Mouse (Mus musculus): ENCODE data around the gene Pmp22. TPM values are rescaled to one million over a fixed set of nuclear protein-coding genes. Genes with fewer than 3 reads are reported as not detected.

Gene Pmp22
- 21.8 and 22.2 TPM in 2 replicates for polyA plus RNA-seq (2012; rRNA removed)

DNA sequence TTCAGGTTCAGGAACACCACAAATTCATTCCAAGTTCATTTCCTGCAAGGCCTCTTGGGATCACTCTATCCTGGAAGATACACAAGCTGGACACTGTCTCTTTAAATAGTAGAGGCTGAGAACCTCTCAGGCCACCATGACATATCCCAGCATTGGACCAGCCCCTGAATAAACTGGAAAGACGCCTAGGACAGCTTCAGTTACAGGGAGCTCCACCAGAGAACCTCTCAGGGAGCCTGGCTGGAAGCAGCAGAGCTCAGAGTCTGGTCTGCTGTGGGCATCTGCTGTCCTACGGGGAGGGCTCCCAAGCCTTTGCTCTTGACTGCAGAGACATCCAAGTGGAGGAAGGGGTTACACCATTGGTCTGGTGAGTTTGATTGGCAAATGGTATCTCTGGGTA is at the start of gene Pmp22:
Gene Pmp22 (plus strand): TSS at position 199 of the 400 bp plus-strand sequence.
- no peak for TF ChIP-seq CTCF (IDR thresholded peaks at IDR 0.05; ENCODE audit: extremely low read depth, insufficient read depth, low read length)
- no peak for TF ChIP-seq POLR2A (IDR thresholded peaks at IDR 0.05; ENCODE audit: extremely low read depth, insufficient read depth, low read length)
- H3K4me1 ChIP-seq (ENCODE audit: control insufficient read depth, insufficient read depth, low read length) = peaks cover 2% of the 10 kb centered on the region; the same call in 1 of the 2 replicates
- no peak within 1 kb of the TSS for H3K27ac ChIP-seq (ENCODE audit: insufficient read depth, low read length)
- no peak within 1 kb of the TSS for H3K4me3 ChIP-seq (ENCODE audit: insufficient read depth, low read length)

- no peak overlapping the region for H3K4me3 ChIP-seq (ENCODE audit: insufficient read depth, low read length)
- TF ChIP-seq POLR2A (IDR thresholded peaks at IDR 0.05; ENCODE audit: extremely low read depth, insufficient read depth, low read length) (no peak), CTCF (IDR thresholded peaks at IDR 0.05; ENCODE audit: extremely low read depth, insufficient read depth, low read length) (no peak)
- H3K4me1 ChIP-seq (ENCODE audit: control insufficient read depth, insufficient read depth, low read length) = no peaks in the 10 kb centered on the region
- H3K27ac ChIP-seq (ENCODE audit: insufficient read depth, low read length) = no peak overlapping the region
These were observed 44.2 kb upstream of the Pmp22 start for GRCm38 (mm10) chr11:63084536-63084935.

DNA sequence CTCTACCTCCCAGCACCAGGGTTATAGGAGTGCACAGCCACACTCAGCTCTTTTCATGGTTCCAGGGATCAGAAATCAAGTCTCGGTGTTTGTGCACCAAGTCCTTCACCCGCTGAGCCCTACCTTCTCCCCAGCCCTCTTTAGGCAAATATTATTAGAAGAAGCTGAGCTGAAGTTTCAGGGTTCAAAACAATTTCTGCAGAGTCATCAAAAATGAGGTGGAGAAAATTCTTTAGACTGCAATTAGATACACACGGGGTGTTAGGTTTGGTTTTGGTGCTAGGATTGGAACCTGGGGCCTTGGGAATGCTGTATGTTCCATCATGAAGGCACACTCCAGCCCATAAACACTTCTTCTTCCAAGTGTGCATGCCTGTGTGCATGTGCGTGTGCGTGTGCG is 40.1 kb upstream of the Pmp22 start:
- TF ChIP-seq CTCF (IDR thresholded peaks at IDR 0.05; ENCODE audit: extremely low read depth, insufficient read depth, low read length) = no peak
- TF ChIP-seq POLR2A (IDR thresholded peaks at IDR 0.05; ENCODE audit: extremely low read depth, insufficient read depth, low read length) = no peak
- no peak overlapping the region for H3K27ac ChIP-seq (ENCODE audit: insufficient read depth, low read length)
- no peak overlapping the region for H3K4me3 ChIP-seq (ENCODE audit: insufficient read depth, low read length)
- no peaks in the 10 kb centered on the region for H3K4me1 ChIP-seq (ENCODE audit: control insufficient read depth, insufficient read depth, low read length)

DNA sequence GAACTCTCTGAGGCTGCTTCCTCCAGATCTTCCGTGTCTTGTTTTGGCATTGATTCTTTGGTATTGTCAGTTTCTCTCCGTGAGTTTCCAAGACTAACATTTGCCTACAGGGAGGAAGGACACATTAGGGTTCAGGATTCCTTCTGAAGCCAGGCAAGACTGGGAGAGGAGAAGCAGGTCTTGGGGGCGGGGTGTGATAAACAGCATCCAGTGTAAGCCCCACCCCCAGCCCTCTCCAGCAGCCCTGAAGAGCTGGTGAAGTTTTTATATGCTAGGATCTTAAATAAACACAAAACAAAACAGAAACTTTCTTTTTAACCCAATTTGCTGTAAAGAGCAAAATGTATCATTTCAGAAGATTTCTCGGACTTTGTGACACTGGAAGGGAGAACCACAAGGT is 38.6 kb upstream of the Pmp22 start:
- TF ChIP-seq POLR2A (IDR thresholded peaks at IDR 0.05; ENCODE audit: extremely low read depth, insufficient read depth, low read length) (no peak), CTCF (IDR thresholded peaks at IDR 0.05; ENCODE audit: extremely low read depth, insufficient read depth, low read length) (no peak)
- Histone ChIP-seq H3K4me1 (ENCODE audit: control insufficient read depth, insufficient read depth, low read length) (no peaks in the 10 kb centered on the region), H3K4me3 (ENCODE audit: insufficient read depth, low read length) (no peak overlapping the region), H3K27ac (ENCODE audit: insufficient read depth, low read length) (no peak overlapping the region)

DNA sequence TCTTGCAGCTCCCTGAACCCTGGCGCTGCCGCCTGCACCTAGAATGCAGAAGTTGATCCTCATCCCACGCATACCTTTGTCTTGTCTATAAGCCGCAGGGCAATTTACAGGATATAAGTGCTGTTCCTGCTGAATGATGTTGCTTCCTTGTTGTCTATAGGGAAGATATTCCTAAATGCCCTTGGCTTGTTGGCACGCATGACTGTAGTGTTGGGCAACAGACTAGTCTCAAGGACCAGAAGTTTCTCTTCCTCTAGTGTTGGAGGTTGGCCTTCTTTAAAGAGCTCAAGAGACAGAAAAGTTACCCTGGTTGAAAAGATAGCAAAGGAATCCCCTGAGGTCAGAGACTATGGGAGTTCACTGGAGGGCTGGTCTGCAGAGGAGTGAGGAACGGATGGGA is 37.8 kb upstream of the Pmp22 start:
- Histone ChIP-seq H3K4me3 (ENCODE audit: insufficient read depth, low read length) (no peak overlapping the region), H3K27ac (ENCODE audit: insufficient read depth, low read length) (no peak overlapping the region), H3K4me1 (ENCODE audit: control insufficient read depth, insufficient read depth, low read length) (no peaks in the 10 kb centered on the region)
- TF ChIP-seq CTCF (IDR thresholded peaks at IDR 0.05; ENCODE audit: extremely low read depth, insufficient read depth, low read length) (no peak), POLR2A (IDR thresholded peaks at IDR 0.05; ENCODE audit: extremely low read depth, insufficient read depth, low read length) (no peak)

DNA sequence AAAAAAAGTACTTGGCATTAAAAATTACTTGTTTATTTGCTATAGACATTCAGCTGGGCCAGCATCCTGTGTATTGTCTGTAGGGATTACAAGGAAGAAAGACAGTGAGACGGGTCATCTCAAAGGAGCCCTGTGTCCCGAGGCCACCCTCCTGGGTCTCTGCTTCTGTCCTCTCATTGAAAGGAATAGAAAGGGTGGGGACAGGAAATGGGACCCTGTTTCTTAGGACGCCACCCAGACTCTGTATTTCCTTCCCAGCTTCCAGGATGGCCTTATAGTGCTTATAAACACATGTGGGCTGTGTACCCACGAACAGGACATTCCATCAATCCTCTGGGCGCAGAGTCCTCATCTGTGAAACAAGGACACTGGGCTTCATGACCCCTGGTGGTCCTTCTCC is 36.5 kb upstream of the Pmp22 start:
- no peak for TF ChIP-seq POLR2A (IDR thresholded peaks at IDR 0.05; ENCODE audit: extremely low read depth, insufficient read depth, low read length)
- no peak for TF ChIP-seq CTCF (IDR thresholded peaks at IDR 0.05; ENCODE audit: extremely low read depth, insufficient read depth, low read length)
- H3K4me3 ChIP-seq (ENCODE audit: insufficient read depth, low read length) = no peak overlapping the region
- H3K4me1 ChIP-seq (ENCODE audit: control insufficient read depth, insufficient read depth, low read length) = no peaks in the 10 kb centered on the region
- no peak overlapping the region for H3K27ac ChIP-seq (ENCODE audit: insufficient read depth, low read length)

- Histone ChIP-seq H3K27ac (ENCODE audit: insufficient read depth, low read length) (no peak overlapping the region), H3K4me1 (ENCODE audit: control insufficient read depth, insufficient read depth, low read length) (no peaks in the 10 kb centered on the region), H3K4me3 (ENCODE audit: insufficient read depth, low read length) (no peak overlapping the region)
- no peak for TF ChIP-seq CTCF (IDR thresholded peaks at IDR 0.05; ENCODE audit: extremely low read depth, insufficient read depth, low read length)
- TF ChIP-seq POLR2A (IDR thresholded peaks at IDR 0.05; ENCODE audit: extremely low read depth, insufficient read depth, low read length) = no peak
These were observed 35.2 kb upstream of the Pmp22 start for GRCm38 (mm10) chr11:63093601-63094000.

- Histone ChIP-seq H3K4me1 (ENCODE audit: control insufficient read depth, insufficient read depth, low read length) (no peaks in the 10 kb centered on the region), H3K4me3 (ENCODE audit: insufficient read depth, low read length) (no peak overlapping the region), H3K27ac (ENCODE audit: insufficient read depth, low read length) (no peak overlapping the region)
- TF ChIP-seq CTCF (IDR thresholded peaks at IDR 0.05; ENCODE audit: extremely low read depth, insufficient read depth, low read length) = no peak
- no peak for TF ChIP-seq POLR2A (IDR thresholded peaks at IDR 0.05; ENCODE audit: extremely low read depth, insufficient read depth, low read length)
These were observed 34.3 kb upstream of the Pmp22 start for GRCm38 (mm10) chr11:63094496-63094895.

GRCm38 (mm10) chr11:63098016-63098415 is 30.8 kb upstream of the Pmp22 start:
- Histone ChIP-seq H3K4me3 (ENCODE audit: insufficient read depth, low read length) (no peak overlapping the region), H3K27ac (ENCODE audit: insufficient read depth, low read length) (no peak overlapping the region), H3K4me1 (ENCODE audit: control insufficient read depth, insufficient read depth, low read length) (no peaks in the 10 kb centered on the region)
- no peak for TF ChIP-seq CTCF (IDR thresholded peaks at IDR 0.05; ENCODE audit: extremely low read depth, insufficient read depth, low read length)

- TF ChIP-seq POLR2A (IDR thresholded peaks at IDR 0.05; ENCODE audit: extremely low read depth, insufficient read depth, low read length) (no peak), CTCF (IDR thresholded peaks at IDR 0.05; ENCODE audit: extremely low read depth, insufficient read depth, low read length) (no peak)
- no peaks in the 10 kb centered on the region for H3K4me1 ChIP-seq (ENCODE audit: control insufficient read depth, insufficient read depth, low read length)
- H3K4me3 ChIP-seq (ENCODE audit: insufficient read depth, low read length) = no peak overlapping the region
- no peak overlapping the region for H3K27ac ChIP-seq (ENCODE audit: insufficient read depth, low read length)
These were observed 29.4 kb upstream of the Pmp22 start for GRCm38 (mm10) chr11:63099390-63099789.

DNA sequence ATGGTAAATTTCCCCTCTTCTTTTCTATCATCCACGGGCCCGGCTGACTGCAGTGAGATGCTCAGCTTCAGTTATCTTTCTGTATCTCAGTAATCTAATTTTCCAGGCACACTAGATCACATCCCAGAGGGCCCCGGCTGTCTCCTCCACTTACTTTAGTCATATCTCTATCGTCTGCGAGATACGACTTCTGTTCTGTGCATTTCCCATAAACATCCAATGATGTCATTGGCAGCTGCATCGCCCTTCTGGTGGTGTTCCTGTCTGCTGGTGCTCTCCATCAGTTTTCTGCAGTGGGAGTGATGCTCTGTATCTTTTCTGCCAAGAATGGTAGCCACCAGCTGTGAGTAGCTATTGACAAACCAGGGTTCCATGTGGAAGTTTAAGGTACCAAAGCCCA is 25.5 kb upstream of the Pmp22 start:
- no peak for TF ChIP-seq POLR2A (IDR thresholded peaks at IDR 0.05; ENCODE audit: extremely low read depth, insufficient read depth, low read length)
- no peak for TF ChIP-seq CTCF (IDR thresholded peaks at IDR 0.05; ENCODE audit: extremely low read depth, insufficient read depth, low read length)

More for the DNA sequence above, 25.5 kb upstream of the Pmp22 start:
- H3K27ac ChIP-seq (ENCODE audit: insufficient read depth, low read length) = no peak overlapping the region
- no peaks in the 10 kb centered on the region for H3K4me1 ChIP-seq (ENCODE audit: control insufficient read depth, insufficient read depth, low read length)
- no peak overlapping the region for H3K4me3 ChIP-seq (ENCODE audit: insufficient read depth, low read length)

Data from cortical plate, adult 2 months (tissue).